Mouse (Mus musculus): ENCODE results near the gene BC049715. TPM values are rescaled to one million over a fixed set of nuclear protein-coding genes. Genes with fewer than 3 reads are reported as not detected.

The BC049715 gene
- polyA plus RNA-seq, 1 experiment, result 1.5 TPM

DNA sequence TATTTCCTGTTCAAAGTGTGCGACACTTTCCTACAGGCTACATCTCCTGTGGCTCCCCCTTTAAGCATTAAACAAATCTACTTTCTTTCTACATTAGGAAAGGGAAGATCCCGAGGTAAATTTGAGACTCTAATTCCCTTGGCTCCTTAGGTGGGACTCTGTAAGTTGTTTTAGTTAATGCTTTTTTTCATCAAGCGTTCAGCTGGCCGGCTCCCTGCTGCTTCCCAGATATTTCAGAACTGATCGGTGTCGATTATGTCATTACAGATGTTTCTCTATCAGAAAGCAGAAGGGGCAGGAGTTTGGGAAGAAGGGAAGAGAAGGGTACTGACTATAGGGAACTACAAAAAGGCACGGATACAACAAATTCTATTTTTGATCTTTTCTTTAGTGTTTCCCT, 310 bp upstream of the BC049715 start:
- Histone ChIP-seq H3K27me3 (replicated peaks) (no peaks in the 10 kb centered on the region), H3K4me3 (replicated peaks) (peak overlapping the region; percentile 97), H3K36me3 (replicated peaks; ENCODE audit: low read length) (peaks cover 35% of the 10 kb centered on the region), H3K4me1 (peaks cover 28% of the 10 kb centered on the region), H3K9me3 (no peaks in the 10 kb centered on the region)
- TF ChIP-seq GATA1 (IDR thresholded peaks at IDR 0.05; ENCODE audit: borderline replicate concordance, low read length), result no peak
- no peak for TF ChIP-seq FLI1 (IDR thresholded peaks at IDR 0.05; ENCODE audit: low read length)

DNA sequence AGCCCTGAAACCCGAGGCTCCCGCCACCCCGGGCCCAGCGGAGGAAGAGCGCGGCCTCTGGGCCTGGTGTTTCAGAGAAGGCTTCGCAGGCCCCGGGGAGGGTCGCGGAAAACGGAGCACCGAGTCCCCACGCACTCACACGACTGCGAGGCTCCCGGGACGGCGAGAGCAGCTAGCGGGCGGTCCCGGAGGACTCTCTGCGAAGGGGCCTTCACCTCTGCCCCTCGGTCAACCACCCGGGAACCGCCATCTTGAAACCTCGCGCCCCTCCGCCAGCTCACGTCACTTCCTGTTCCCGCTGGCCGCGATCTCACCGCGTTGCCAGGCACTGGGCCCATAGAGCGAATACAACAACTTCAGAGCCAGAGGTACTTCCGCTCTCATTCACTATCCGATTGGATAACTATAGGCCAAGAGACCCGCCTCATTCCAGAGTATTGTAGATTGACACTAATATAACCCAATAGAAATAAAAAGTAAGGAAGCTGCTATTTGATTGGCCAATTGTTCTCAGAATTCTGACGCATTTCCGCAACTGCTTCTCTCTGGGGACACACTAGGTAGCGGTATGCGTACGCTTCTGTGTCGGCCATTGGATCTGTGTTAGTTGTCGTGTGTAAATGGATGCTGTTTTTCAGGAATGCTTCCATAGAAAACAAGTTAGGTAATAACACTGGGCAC, 595 bp downstream of the BC049715 start, which contains the start of gene Wbp11:
Wbp11 (minus strand) TSS at position 353 of the 681 bp plus-strand sequence.
- peaks cover 26% of the 10 kb centered on the region for H3K36me3 ChIP-seq (replicated peaks; ENCODE audit: low read length)
- peak within 1 kb of the TSS; percentile 97 for H3K4me3 ChIP-seq (replicated peaks)
- H3K4me1 ChIP-seq, result peaks cover 29% of the 10 kb centered on the region
- no peaks in the 10 kb centered on the region for H3K27me3 ChIP-seq (replicated peaks)
- no peaks in the 10 kb centered on the region for H3K9me3 ChIP-seq
- TF ChIP-seq FLI1 (IDR thresholded peaks at IDR 0.05; ENCODE audit: low read length), result peak; percentile 86
- TF ChIP-seq GATA1 (IDR thresholded peaks at IDR 0.05; ENCODE audit: borderline replicate concordance, low read length), result no peak

DNA sequence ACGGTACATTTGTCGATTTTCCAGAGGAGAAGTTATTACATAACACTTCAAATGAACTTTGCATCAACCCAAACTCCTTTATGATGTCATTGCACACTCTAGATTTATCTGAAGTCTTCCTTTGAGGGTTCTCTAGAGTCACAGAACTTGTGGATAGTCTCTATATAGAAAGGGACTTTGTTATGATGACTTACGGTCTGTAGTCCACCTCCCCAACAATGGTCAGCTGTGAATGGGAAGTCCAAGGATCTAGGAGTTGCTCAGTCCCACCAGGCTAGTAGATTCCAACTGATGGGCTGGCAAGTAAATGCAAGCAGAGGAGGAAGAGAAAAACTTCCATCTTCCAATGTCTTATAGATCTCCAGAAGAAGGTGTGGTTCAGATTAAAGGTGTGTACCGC, 1.3 kb downstream of the BC049715 start:
- Histone ChIP-seq H3K4me1 (peaks cover 29% of the 10 kb centered on the region), H3K36me3 (replicated peaks; ENCODE audit: low read length) (peaks cover 23% of the 10 kb centered on the region), H3K27me3 (replicated peaks) (no peaks in the 10 kb centered on the region), H3K9me3 (no peaks in the 10 kb centered on the region), H3K4me3 (replicated peaks) (peak overlapping the region; percentile 97)
- TF ChIP-seq FLI1 (IDR thresholded peaks at IDR 0.05; ENCODE audit: low read length) (no peak), GATA1 (IDR thresholded peaks at IDR 0.05; ENCODE audit: borderline replicate concordance, low read length) (no peak)

DNA sequence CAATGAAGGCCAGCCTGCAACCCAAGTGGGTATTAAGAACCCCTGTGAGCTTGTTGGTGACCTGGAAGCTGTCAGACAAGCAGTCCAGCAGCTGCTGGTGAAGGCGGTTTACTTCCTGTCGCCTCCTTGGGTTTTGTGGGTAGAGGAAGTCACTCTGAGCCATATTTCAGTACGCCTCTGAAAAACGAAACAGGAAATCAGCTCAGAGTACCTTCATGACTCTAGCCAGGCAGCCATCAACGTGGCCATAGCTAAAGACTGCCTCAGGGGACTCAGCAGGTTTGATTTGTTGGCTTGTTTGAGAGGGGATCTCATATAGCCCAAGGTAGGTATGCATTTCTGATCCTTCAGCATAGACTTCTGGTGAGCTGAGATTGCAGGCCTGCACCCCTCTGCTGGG, 4.3 kb downstream of the BC049715 start:
- Histone ChIP-seq H3K9me3 (no peaks in the 10 kb centered on the region), H3K4me3 (replicated peaks) (peak overlapping the region; percentile 16), H3K36me3 (replicated peaks; ENCODE audit: low read length) (no peaks in the 10 kb centered on the region), H3K27me3 (replicated peaks) (peaks cover 14% of the 10 kb centered on the region), H3K4me1 (peaks cover 23% of the 10 kb centered on the region)
- TF ChIP-seq FLI1 (IDR thresholded peaks at IDR 0.05; ENCODE audit: low read length) (no peak), GATA1 (IDR thresholded peaks at IDR 0.05; ENCODE audit: borderline replicate concordance, low read length) (no peak)

DNA sequence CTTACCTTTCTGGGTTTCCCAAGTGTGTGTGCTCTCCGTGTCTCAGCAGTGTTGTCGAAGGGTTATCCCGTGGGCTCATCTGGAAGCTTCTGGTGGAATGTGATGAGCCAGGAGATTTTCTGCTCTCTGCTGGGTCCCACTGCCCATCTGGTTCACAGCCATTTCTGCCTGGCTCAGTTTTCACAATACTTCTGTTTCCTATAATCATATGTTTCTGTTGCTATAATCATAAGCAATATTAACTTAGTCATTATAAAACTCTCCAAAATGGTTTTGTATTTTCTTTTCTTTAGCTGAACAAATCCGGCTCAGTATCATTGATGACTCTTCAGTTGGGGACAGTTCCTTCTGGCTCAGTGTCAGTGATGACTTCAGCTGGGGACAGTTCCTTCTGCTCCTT, 7.9 kb downstream of the BC049715 start, which contains the start of gene Smco3:
Smco3 (minus strand) TSS at position 101 of the 400 bp plus-strand sequence.
- TF ChIP-seq GATA1 (IDR thresholded peaks at IDR 0.05; ENCODE audit: borderline replicate concordance, low read length) (no peak), FLI1 (IDR thresholded peaks at IDR 0.05; ENCODE audit: low read length) (no peak)
- Histone ChIP-seq H3K27me3 (replicated peaks) (peaks cover 20% of the 10 kb centered on the region), H3K4me3 (replicated peaks) (no peak within 1 kb of the TSS), H3K36me3 (replicated peaks; ENCODE audit: low read length) (no peaks in the 10 kb centered on the region), H3K9me3 (peaks cover 7% of the 10 kb centered on the region), H3K4me1 (peaks cover 17% of the 10 kb centered on the region)

DNA sequence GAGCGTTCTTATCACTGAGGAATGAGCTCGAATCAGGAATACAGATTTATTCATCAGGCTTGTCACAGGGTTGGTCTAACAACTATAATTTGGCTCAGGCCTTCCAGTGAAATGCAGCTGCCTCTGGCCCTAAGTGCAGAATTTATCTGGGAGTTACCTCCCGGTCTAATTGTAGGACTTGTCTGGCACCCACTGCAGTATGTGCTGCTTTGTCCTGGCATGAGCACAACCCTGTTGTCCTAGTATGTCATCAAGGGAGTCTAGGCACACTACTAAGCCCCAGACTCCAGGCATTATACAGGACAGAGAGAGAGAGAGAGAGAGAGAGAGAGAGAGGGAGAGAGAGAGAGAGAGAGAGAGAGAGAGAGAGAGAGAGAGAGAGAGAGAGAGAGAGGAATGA, 9.9 kb downstream of the BC049715 start:
- H3K4me1 ChIP-seq, result 0 out of 2 replicates have a peak, but pooled peaks cover 4% of the 10 kb centered on the region
- TF ChIP-seq GATA1 (IDR thresholded peaks at IDR 0.05; ENCODE audit: borderline replicate concordance, low read length) (no peak), FLI1 (IDR thresholded peaks at IDR 0.05; ENCODE audit: low read length) (no peak)
- peaks cover 9% of the 10 kb centered on the region for H3K9me3 ChIP-seq
- no peak overlapping the region for H3K4me3 ChIP-seq (replicated peaks)
- H3K27me3 ChIP-seq (replicated peaks), result peaks cover 20% of the 10 kb centered on the region
- no peaks in the 10 kb centered on the region for H3K36me3 ChIP-seq (replicated peaks; ENCODE audit: low read length)

DNA sequence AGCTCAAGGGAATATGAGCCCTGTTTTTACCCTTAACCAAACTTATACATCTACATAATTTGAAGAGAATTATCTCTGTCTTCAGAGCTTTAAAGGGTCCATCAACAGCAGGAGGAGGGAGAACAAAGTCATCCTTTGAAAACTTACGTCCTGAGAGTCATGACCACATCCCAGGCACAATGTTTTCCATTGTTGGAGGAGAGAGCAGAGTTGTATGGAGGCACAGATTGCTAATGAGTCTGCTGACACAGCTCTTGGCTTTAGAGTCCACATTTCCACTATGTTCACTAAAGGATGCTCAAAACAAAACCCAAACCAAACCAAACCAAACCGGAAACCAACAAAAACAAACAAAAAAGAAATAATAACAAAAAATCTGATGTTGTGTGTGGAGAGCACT, 17.5 kb downstream of the BC049715 start:
- Histone ChIP-seq H3K36me3 (replicated peaks; ENCODE audit: low read length) (peaks cover 6% of the 10 kb centered on the region), H3K9me3 (peaks cover 6% of the 10 kb centered on the region), H3K4me1 (peaks cover 23% of the 10 kb centered on the region), H3K27me3 (replicated peaks) (peaks cover 2% of the 10 kb centered on the region), H3K4me3 (replicated peaks) (no peak overlapping the region)
- no peak for TF ChIP-seq GATA1 (IDR thresholded peaks at IDR 0.05; ENCODE audit: borderline replicate concordance, low read length)
- no peak for TF ChIP-seq FLI1 (IDR thresholded peaks at IDR 0.05; ENCODE audit: low read length)

DNA sequence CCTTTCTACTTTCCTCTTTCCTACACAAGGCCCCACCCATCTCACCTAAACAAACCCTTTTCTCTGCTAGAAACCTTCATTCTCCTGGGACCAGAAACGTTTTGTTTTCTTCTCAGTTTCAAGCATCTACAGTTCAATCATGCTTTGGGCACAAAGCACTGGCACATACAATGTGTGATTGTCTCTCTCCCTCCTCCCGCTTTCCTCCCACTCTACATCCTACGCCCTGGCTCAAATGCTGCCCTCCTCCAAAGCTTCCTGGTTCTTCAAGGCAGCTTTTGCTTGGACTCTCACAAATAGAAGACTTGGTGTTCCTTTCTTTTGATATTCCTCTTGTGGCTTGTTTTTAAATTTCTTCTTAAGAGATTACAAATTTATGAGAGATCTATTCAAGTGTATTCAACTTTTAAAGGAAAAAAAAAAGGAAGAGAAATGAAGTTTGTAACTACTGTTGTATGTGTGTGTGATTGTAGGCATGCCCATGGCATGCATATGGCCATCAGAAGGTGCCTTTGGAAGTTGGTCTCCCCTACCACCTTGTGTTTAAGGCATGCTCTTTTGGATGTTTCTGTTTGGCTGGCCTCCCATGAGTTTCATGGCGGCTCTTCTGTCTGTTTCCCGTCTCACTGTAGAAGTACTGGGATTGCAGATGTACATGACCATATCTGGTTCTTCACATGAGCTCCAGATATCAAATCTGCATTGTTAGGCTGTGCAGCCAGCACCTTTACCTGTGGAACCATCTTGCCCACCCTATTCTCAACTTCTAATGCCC, 18.5 kb downstream of the BC049715 start:
- Histone ChIP-seq H3K9me3 (no peaks in the 10 kb centered on the region), H3K27me3 (replicated peaks) (peaks cover 2% of the 10 kb centered on the region), H3K36me3 (replicated peaks; ENCODE audit: low read length) (peaks cover 6% of the 10 kb centered on the region), H3K4me3 (replicated peaks) (no peak overlapping the region), H3K4me1 (peaks cover 32% of the 10 kb centered on the region)
- TF ChIP-seq FLI1 (IDR thresholded peaks at IDR 0.05; ENCODE audit: low read length), result no peak
- no peak for TF ChIP-seq GATA1 (IDR thresholded peaks at IDR 0.05; ENCODE audit: borderline replicate concordance, low read length)

DNA sequence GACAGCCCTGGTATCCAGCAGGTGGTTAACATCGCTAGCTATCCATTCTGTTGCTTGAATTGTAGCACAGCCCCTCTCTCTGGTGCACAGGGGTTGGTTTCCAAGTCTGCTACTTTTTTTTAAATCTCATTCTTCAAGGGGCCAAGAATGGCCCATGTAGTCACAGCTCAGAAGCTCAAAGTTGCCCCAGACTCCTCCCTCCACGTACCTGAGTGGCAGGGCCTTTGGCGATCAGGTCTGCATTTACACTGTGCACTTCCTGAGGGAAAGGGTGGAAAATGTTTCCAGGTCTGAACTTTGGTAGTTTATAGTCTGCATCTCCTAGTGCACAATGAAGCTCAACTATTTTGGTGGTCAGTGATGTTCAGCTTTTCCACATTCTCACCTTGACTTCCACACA, 19.8 kb downstream of the BC049715 start:
- peaks cover 2% of the 10 kb centered on the region for H3K27me3 ChIP-seq (replicated peaks)
- H3K9me3 ChIP-seq, result no peaks in the 10 kb centered on the region
- no peak overlapping the region for H3K4me3 ChIP-seq (replicated peaks)
- TF ChIP-seq FLI1 (IDR thresholded peaks at IDR 0.05; ENCODE audit: low read length) (no peak), GATA1 (IDR thresholded peaks at IDR 0.05; ENCODE audit: borderline replicate concordance, low read length) (no peak)
- H3K36me3 ChIP-seq (replicated peaks; ENCODE audit: low read length), result peaks cover 6% of the 10 kb centered on the region
- H3K4me1 ChIP-seq, result peaks cover 38% of the 10 kb centered on the region

DNA sequence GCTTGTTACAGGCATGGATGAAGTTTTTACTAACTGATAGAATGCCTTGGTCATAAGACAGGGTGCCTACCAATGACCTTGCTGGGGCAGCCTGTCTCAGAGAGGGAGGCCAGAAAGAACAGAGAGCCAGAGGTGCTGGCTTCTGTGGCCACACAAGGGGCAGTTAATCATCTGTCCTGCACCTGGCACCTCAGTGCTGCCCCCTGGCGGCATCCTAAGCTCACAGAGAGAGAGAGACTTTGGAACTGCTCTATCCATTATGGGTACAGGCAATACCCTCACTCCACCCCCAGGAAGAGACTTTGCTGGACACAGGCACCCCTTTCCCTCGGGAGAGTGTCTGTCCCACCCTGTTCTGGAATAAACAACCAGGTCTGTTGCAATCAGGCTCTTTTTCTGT, 20.4 kb downstream of the BC049715 start:
- Histone ChIP-seq H3K27me3 (replicated peaks) (no peaks in the 10 kb centered on the region), H3K36me3 (replicated peaks; ENCODE audit: low read length) (peaks cover 6% of the 10 kb centered on the region), H3K9me3 (no peaks in the 10 kb centered on the region), H3K4me1 (peaks cover 37% of the 10 kb centered on the region), H3K4me3 (replicated peaks) (no peak overlapping the region)
- no peak for TF ChIP-seq GATA1 (IDR thresholded peaks at IDR 0.05; ENCODE audit: borderline replicate concordance, low read length)
- no peak for TF ChIP-seq FLI1 (IDR thresholded peaks at IDR 0.05; ENCODE audit: low read length)
